ENCODE assay signal across 36 mouse cellular contexts in genomic region chr16:74723217-74723616, GRCm38 (mm10).
"Had no signal": no experiment of that assay in that cellular context is flagged by ENCODE, and none has a peak within 500 bp of the region (broad histone marks: within the 10 kb centered on the region; RNA-seq: fewer than 3 reads in every experiment).

No protein-coding gene starts in this region.

- H3K36me3 ChIP-seq: heart, embryonic 10.5 days; heart, embryonic 12.5 days; heart, embryonic 13.5 days; heart, embryonic 15.5 days; hindbrain, embryonic 10.5 days; hindbrain, embryonic 12.5 days; hindbrain, embryonic 13.5 days; hindbrain, embryonic 15.5 days; intestine, embryonic 15.5 days; kidney, embryonic 15.5 days had no signal

- H3K4me2 ChIP-seq: heart, embryonic 11.5 days; heart, embryonic 12.5 days; heart, embryonic 13.5 days; heart, embryonic 15.5 days; hindbrain, embryonic 12.5 days; hindbrain, embryonic 13.5 days; hindbrain, embryonic 14.5 days; hindbrain, embryonic 15.5 days; intestine, embryonic 15.5 days; kidney, embryonic 15.5 days had no signal

- DNase-seq: heart, adult 18-20 months; heart, adult 2 months; heart, postnatal 10 days; heart, postnatal 14 days; heart, postnatal 36 days; heart, postnatal 4 days; kidney, adult 11 months; kidney, adult 18-20 months; kidney, adult 2 months; kidney, adult 8-10 months; kidney, adult 9 months; kidney, postnatal 10 days; kidney, postnatal 14 days; kidney, postnatal 25 days; kidney, postnatal 36 days; kidney, postnatal 4 days; layer of hippocampus, adult 9-11 months had no signal

- H3K27me3 ChIP-seq: heart, embryonic 12.5 days; heart, embryonic 13.5 days; heart, embryonic 15.5 days; hindbrain, embryonic 12.5 days; hindbrain, embryonic 13.5 days; hindbrain, embryonic 15.5 days; intestine, embryonic 15.5 days; kidney, embryonic 15.5 days had no signal

- H3K9ac ChIP-seq: heart, embryonic 12.5 days; heart, embryonic 13.5 days; heart, embryonic 15.5 days; hindbrain, embryonic 12.5 days; hindbrain, embryonic 13.5 days; hindbrain, embryonic 14.5 days; hindbrain, embryonic 15.5 days; intestine, embryonic 15.5 days; kidney, embryonic 15.5 days had no signal

- H3K4me3 ChIP-seq: heart, adult 2 months; heart, embryonic 10.5 days; heart, embryonic 12.5 days; heart, embryonic 13.5 days; heart, embryonic 15.5 days; hindbrain, embryonic 10.5 days; hindbrain, embryonic 12.5 days; hindbrain, embryonic 13.5 days; hindbrain, embryonic 15.5 days; intestine, embryonic 15.5 days; kidney, embryonic 15.5 days; layer of hippocampus, adult 2 months had no signal

- H3K4me1 ChIP-seq: heart, embryonic 10.5 days; heart, embryonic 12.5 days; heart, embryonic 13.5 days; heart, embryonic 15.5 days; hindbrain, embryonic 12.5 days; hindbrain, embryonic 13.5 days; hindbrain, embryonic 15.5 days; intestine, embryonic 15.5 days; kidney, embryonic 15.5 days had no signal

- H3K27ac ChIP-seq: heart, adult 2 months; heart, embryonic 10.5 days; heart, embryonic 13.5 days; heart, embryonic 15.5 days; hindbrain, embryonic 10.5 days; hindbrain, embryonic 12.5 days; hindbrain, embryonic 13.5 days; hindbrain, embryonic 14.5 days; hindbrain, embryonic 15.5 days; hindbrain, postnatal 0 days; intestine, embryonic 15.5 days; kidney, embryonic 15.5 days; kidney, postnatal 0 days; layer of hippocampus, adult 2 months had no signal

- H3K9me3 ChIP-seq: heart, embryonic 10.5 days; heart, embryonic 12.5 days; heart, embryonic 13.5 days; heart, embryonic 15.5 days; hindbrain, embryonic 10.5 days; hindbrain, embryonic 12.5 days; hindbrain, embryonic 13.5 days; hindbrain, embryonic 15.5 days; intestine, embryonic 15.5 days; kidney, embryonic 15.5 days had no signal

- ATAC-seq: hindbrain, embryonic 16.5 days; hindbrain, postnatal 0 days; inflammation-experienced regulatory T-cells, adult 6 months; intestine, embryonic 15.5 days; intestine, embryonic 16.5 days; intestine, postnatal 0 days had no signal
